Mouse (Mus musculus): ENCODE data around the gene Eif1. TPM values are rescaled to one million over a fixed set of nuclear protein-coding genes. Genes with fewer than 3 reads are reported as not detected.

Eif1 gene
- polyA plus RNA-seq (2016; fragmentation: Nextera tagmentation; extraction: Ambion mirVana) = 1,444 and 1,503 TPM in 2 replicates

DNA sequence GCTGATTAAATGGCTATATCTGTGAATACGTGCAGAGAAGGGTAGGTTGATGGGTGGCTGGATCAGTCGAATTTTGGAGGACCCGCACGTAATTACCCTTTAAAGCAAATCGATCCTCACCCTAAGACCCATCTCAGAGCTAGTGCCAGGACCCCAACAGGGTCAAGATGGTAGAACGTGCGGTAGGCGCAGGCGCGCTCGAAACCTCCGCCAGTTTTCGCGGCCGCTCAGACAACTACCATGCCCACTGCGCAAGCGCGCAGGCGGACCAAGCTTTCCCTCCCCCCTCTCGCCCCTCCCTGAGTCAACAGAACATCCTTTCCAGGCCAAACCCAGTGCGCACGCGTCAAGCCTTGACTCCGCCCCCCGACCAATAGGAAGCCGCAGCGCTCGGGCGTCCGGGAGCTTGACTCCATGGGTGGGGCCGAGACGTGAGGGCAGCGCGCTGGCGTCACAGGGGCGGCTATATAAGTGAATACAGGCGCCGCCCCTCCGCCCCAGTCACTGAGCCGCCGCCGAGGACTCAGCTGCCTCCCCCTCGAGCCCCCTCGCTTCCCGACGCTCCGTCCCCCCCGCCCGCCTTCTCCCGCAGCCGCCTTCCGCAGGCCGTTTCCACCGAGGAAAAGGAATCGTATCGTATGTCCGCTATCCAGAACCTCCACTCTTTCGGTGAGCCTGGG, at the start of gene Eif1:
Eif1 (plus strand) TSS at position 394 of the 680 bp plus-strand sequence.
- peak within 1 kb of the TSS; percentile 95 for H3K4me3 ChIP-seq
- no peaks in the 10 kb centered on the region for H3K27me3 ChIP-seq (ENCODE audit: insufficient read depth, poor library complexity, severe bottlenecking)
- DNase-seq (ENCODE audit: low spot score) = peak; percentile 100
- H3K27ac ChIP-seq = peak within 1 kb of the TSS; percentile 99
- H3K4me1 ChIP-seq = no peaks in the 10 kb centered on the region
- under 1% methylated on average over 57 of the region's 58 CpGs for WGBS
- peaks cover 23% of the 10 kb centered on the region for H3K36me3 ChIP-seq
- H3K9me3 ChIP-seq = no peaks in the 10 kb centered on the region

DNA sequence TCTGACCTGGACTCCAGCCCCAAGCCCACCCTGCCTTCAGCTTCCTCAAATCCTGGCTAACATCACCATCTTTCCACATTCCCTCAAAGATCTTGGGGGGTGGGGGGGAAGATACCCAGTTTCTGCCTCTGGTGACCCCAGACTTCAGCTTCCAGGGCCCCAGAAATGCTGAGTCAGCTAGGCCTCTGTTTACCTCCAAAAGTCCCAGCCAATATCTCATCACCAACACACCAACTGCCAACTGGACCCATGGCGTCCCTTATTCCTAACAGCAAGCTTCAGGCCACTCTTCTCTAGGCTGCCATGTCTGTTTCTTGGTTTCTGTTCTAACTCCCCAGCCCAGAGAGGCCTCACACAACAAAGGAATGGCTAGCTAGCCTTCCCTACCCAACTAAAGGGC, 47.8 kb upstream of the Eif1 start:
- WGBS = 79% methylated on average over 1 of the region's 1 CpGs

DNA sequence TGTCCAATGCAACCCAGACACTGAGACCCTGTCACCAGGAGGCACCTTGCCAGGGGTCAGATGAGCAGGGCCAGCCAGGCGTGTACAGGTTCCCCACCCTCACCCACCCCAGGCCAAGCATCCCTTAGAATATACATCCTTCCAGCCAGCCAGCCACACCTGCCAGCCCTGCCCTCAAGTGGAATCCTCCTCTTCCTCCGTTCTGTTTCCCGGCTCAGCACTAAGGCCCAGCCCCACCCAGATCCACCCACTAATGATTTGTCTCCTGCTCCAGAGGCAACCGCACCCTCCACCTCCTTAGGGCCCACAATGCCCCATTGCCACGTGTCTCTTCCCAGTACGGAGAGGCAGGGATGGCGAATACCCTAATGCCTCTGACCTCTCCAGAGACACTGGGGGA, 45.0 kb upstream of the Eif1 start:
- DNase-seq (ENCODE audit: low spot score) = no peak
- Histone ChIP-seq H3K27ac (no peak overlapping the region), H3K36me3 (no peaks in the 10 kb centered on the region), H3K4me1 (peaks cover 5% of the 10 kb centered on the region), H3K27me3 (ENCODE audit: insufficient read depth, poor library complexity, severe bottlenecking) (peaks cover 27% of the 10 kb centered on the region; the same call in 1 of the 2 replicates), H3K4me3 (no peak overlapping the region), H3K9me3 (no peaks in the 10 kb centered on the region)
- WGBS = 71% methylated on average over 7 of the region's 7 CpGs

More for the DNA sequence above, 47.8 kb upstream of the Eif1 start:
- Histone ChIP-seq H3K27ac (no peak overlapping the region), H3K4me1 (peaks cover 5% of the 10 kb centered on the region), H3K36me3 (no peaks in the 10 kb centered on the region), H3K9me3 (no peaks in the 10 kb centered on the region), H3K4me3 (no peak overlapping the region), H3K27me3 (ENCODE audit: insufficient read depth, poor library complexity, severe bottlenecking) (peaks cover 26% of the 10 kb centered on the region; the same call in 1 of the 2 replicates)
- DNase-seq (ENCODE audit: low spot score) = no peak

DNA sequence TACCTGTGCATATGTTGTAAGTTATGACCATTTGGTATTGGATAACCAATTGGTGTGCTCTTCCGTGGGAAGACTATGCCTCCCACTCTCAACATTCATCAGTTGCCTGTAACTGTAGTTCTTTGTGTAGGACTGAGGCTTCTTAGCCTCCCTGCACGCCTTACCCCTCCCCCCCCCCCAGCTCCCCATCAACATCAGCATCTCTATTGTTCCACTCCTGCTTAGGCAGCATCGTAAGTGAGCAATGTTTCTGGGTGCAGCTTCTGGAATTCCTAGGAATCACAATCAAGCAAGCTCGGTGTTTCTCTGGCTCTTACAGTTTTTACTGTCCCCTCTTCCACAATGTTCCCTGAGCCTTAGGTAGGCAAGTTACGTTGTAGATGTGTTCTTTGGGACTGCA, 44.2 kb upstream of the Eif1 start:
- H3K4me1 ChIP-seq = peaks cover 5% of the 10 kb centered on the region
- no peak overlapping the region for H3K27ac ChIP-seq
- no peaks in the 10 kb centered on the region for H3K36me3 ChIP-seq
- no peaks in the 10 kb centered on the region for H3K9me3 ChIP-seq
- no peak overlapping the region for H3K4me3 ChIP-seq
- peaks cover 20% of the 10 kb centered on the region; the same call in 1 of the 2 replicates for H3K27me3 ChIP-seq (ENCODE audit: insufficient read depth, poor library complexity, severe bottlenecking)
- WGBS = 55% methylated on average over 5 of the region's 5 CpGs
- no peak for DNase-seq (ENCODE audit: low spot score)

DNA sequence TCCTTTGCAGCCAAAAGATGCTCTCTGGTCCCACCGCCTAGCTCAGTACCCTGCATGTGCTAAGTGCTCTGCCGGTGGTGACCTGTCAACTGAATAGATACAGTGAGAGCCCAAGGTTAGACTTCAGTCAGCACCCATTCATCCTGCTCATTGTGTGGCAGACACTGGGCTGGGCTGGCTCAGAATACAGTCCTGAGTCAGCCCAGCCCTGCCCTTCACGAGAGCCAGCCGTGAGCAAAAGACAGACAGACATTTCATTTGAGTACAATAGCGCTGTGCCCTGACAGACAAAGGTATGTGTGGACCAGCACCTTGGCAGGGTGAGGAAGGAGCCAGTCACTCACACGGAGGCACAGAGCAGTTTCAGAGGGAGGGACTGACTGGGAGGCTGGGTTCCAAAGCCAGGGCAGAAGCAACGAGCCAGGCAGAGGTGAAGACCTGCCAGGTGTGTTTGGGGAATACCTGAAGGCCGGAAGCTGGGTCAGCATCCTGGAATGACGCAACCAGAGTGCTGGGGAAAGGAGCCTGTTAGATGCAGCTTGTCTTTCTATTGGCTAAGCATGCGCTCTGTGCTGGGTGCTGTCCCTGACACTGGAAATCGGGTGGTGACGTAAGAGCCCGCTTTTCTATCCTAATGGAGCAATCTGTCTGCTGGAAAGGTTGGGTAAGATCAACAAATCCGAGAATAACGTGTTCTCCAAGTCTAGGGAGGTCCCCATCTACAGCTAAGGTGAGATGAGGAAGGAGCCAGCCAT, 41.8 kb upstream of the Eif1 start:
- Histone ChIP-seq H3K4me1 (peaks cover 8% of the 10 kb centered on the region), H3K27me3 (ENCODE audit: insufficient read depth, poor library complexity, severe bottlenecking) (peaks cover 16% of the 10 kb centered on the region; the same call in 1 of the 2 replicates), H3K36me3 (no peaks in the 10 kb centered on the region), H3K4me3 (no peak overlapping the region), H3K9me3 (no peaks in the 10 kb centered on the region), H3K27ac (no peak overlapping the region)
- WGBS = 63% methylated on average over 15 of the region's 15 CpGs
- DNase-seq (ENCODE audit: low spot score) = no peak

DNA sequence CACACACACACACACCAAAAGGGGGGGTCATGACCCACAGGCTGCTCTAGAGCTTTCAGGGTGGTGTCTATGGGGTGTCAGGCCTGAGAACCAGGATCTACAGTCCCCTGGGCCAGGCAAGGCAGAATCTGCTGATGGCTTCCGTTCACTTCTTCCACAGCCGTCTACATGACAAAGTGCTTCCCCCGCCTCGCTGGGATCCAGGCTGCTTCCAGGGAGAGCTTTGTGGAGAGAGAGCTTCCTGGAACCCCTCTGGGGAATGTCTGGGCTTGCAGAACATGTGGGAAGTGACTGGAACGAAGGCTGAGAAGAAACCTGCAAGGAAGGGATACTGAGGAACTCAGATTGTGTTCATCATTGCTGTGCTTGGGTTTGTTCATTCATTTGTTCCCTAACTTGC, 40.9 kb upstream of the Eif1 start:
- H3K36me3 ChIP-seq = no peaks in the 10 kb centered on the region
- WGBS = 48% methylated on average over 5 of the region's 5 CpGs

DNA sequence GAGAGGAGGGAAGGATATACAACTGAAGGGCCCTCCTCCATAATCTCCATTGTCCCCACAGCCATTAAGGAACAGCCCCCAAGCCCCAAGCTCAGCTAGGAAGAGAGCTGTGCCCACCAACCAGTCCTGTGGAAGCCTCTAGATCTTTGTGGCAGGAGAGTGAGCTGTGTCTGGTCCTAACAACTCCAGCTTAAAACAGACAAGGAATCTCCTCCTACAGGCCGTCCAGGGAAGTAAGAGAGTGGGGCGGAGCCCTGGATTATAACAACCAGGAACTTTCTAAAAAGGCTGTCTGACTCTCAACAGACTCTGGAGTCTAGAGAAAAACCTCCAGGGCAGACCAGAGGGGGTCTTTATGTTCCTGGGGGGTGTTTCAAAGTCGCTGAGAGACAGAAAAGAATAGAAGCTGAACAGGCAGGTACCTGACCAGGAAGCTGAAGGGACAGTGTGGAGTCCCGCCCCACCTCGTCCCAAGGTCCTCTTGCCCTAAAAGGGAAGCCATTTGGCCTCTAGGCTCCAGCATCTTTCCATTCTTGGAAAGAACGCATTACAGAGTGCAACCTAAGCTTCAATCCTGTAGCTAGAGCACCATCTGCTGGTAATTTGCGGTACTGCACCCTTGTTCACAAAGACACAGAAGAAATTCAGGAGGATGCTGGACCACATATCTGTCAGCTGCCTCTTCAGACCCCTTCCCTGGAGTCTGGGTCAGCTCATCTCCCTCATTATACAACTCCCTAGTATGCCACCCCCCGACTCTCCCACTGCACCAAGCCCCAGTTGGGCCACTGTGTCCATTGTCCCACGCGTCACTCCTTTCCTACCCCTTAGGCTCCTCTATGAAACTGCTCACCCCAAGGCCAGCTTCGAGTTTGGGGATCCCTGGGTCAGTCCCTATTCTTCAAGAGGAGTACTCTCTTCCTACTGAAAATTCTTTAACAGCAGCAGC, 37.8 kb upstream of the Eif1 start:
- peaks cover 6% of the 10 kb centered on the region for H3K4me1 ChIP-seq
- peaks cover 38% of the 10 kb centered on the region for H3K27me3 ChIP-seq (ENCODE audit: insufficient read depth, poor library complexity, severe bottlenecking)
- no peak overlapping the region for H3K4me3 ChIP-seq
- H3K9me3 ChIP-seq = no peaks in the 10 kb centered on the region
- no peaks in the 10 kb centered on the region for H3K36me3 ChIP-seq
- H3K27ac ChIP-seq = no peak overlapping the region
- 20% methylated on average over 11 of the region's 11 CpGs for WGBS
- peak; percentile 88 for DNase-seq (ENCODE audit: low spot score)

More for the DNA sequence above, 40.9 kb upstream of the Eif1 start:
- Histone ChIP-seq H3K27me3 (ENCODE audit: insufficient read depth, poor library complexity, severe bottlenecking) (peaks cover 16% of the 10 kb centered on the region; the same call in 1 of the 2 replicates), H3K27ac (no peak overlapping the region), H3K9me3 (no peaks in the 10 kb centered on the region), H3K4me1 (peaks cover 6% of the 10 kb centered on the region), H3K4me3 (no peak overlapping the region)
- no peak for DNase-seq (ENCODE audit: low spot score)

DNA sequence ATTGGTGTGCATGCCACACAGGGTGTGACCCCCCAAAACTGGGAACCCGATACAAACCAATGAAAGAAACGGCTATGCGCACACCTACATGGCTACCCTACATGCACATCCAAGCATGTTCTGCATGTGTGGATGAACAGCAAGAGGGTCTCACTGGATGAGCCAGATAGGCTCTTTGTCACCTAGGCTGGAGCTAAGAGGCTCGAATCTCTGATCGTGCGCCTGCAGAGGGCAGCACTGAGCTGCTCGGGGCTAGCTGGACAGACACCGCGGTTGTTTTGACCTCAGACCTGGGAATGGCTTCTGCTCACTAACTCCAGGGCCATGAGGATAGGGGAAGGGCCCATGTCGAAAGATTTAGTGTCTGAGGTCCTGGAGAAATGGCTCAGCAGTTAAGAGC, 37.1 kb upstream of the Eif1 start:
- no peaks in the 10 kb centered on the region for H3K36me3 ChIP-seq
- H3K27ac ChIP-seq = no peak overlapping the region
- H3K27me3 ChIP-seq (ENCODE audit: insufficient read depth, poor library complexity, severe bottlenecking) = peaks cover 38% of the 10 kb centered on the region
- H3K9me3 ChIP-seq = no peaks in the 10 kb centered on the region
- peaks cover 10% of the 10 kb centered on the region for H3K4me1 ChIP-seq
- H3K4me3 ChIP-seq = no peak overlapping the region
- WGBS = 23% methylated on average over 10 of the region's 10 CpGs
- DNase-seq (ENCODE audit: low spot score) = peak; percentile 81

DNA sequence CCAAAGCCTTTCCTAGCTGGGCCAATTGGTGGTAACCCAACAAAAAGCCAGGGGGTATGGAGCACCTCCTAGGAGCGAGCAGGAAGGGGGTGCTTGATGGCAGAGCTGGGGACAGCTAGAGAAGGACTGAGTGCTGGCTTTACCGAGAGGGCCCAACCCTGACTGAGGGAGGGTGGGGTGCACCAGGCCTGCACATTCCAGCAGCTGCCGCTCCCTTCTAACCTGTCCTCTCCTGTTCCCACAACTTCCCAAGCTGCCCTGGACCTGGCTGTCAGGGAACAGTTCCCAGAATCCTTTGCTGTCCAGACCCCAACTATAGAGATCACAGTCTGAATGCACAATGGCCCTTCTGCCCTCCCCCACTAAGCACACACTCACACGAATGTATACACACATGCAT, 34.7 kb upstream of the Eif1 start:
- DNase-seq (ENCODE audit: low spot score) = no peak
- H3K4me3 ChIP-seq = no peak overlapping the region
- peaks cover 23% of the 10 kb centered on the region for H3K4me1 ChIP-seq
- H3K36me3 ChIP-seq = no peaks in the 10 kb centered on the region
- no peaks in the 10 kb centered on the region for H3K9me3 ChIP-seq
- no peak overlapping the region for H3K27ac ChIP-seq
- 71% methylated on average over 4 of the region's 4 CpGs for WGBS
- peaks cover 50% of the 10 kb centered on the region for H3K27me3 ChIP-seq (ENCODE audit: insufficient read depth, poor library complexity, severe bottlenecking)

DNA sequence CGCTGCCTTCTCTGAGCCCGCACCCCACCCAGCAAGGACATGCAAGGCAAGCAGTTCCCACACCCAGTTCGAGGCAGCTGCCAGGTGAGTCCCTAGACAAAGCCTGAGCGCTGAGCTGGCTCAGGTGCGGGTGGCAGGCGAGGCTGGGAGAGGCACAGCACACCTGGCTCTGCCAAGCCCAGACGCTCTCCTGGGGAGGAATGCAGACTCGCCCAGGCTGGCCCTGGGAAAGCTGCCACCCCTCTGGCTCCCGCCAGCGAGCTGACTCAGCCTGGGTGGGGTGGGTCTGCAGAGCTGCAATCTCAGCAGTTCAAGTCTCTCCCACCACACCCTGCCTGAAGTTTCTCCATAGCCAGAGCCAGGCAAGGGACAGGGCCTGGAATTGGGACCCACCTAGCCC, 32.7 kb upstream of the Eif1 start:
- no peaks in the 10 kb centered on the region for H3K9me3 ChIP-seq
- 40% methylated on average over 10 of the region's 10 CpGs for WGBS
- no peaks in the 10 kb centered on the region for H3K36me3 ChIP-seq
- no peak overlapping the region for H3K4me3 ChIP-seq
- DNase-seq (ENCODE audit: low spot score) = no peak
- H3K27me3 ChIP-seq (ENCODE audit: insufficient read depth, poor library complexity, severe bottlenecking) = peaks cover 51% of the 10 kb centered on the region; the same call in 1 of the 2 replicates
- H3K4me1 ChIP-seq = peaks cover 36% of the 10 kb centered on the region
- peak overlapping the region; percentile 52 for H3K27ac ChIP-seq

DNA sequence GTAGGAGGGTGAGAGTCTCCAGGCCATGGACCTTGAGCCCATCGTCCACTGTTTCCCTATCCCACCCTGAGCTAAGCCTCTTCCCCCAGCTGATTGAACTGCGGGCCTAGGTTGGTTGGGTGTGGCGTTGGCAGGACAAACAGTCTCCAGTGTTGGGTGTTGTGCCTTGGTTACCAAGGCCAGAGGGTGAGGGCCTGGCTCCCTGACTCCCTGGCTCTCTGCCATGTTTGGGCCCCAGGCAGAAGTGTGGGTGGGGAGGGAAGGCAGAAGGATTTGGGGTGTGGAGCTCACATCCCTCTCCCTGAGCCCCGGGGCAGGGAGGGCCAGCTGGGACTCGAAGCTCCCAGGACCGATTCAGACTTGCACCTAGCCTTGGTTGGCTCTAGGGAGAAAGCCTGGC, 30.7 kb upstream of the Eif1 start:
- 85% methylated on average over 6 of the region's 6 CpGs for WGBS
- no peak for DNase-seq (ENCODE audit: low spot score)

DNA sequence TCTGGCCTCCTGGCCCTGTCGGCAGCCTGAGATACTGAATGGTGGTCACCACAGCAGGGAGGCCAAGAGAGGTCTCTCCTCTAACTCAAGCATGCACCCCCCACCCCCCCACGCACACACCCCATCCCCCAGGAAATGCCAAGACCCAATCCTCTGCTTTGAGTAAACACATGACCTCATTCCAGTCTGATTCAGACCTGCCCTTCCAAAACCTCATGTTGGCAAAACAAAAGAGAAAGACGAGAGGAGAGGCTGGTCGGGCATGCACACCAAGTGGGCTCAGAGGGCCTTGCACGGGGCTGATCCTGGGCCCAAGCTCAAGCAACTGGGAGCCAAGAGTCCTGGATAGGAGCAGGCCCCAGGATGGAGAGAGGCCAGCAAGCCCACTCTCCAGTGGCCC, 29.4 kb upstream of the Eif1 start:
- H3K9me3 ChIP-seq = no peaks in the 10 kb centered on the region
- H3K27me3 ChIP-seq (ENCODE audit: insufficient read depth, poor library complexity, severe bottlenecking) = peaks cover 47% of the 10 kb centered on the region
- peaks cover 36% of the 10 kb centered on the region for H3K4me1 ChIP-seq
- peak overlapping the region; percentile 54; the same call in 1 of the 2 replicates for H3K27ac ChIP-seq
- DNase-seq (ENCODE audit: low spot score) = no peak
- H3K36me3 ChIP-seq = no peaks in the 10 kb centered on the region
- 49% methylated on average over 5 of the region's 5 CpGs for WGBS
- H3K4me3 ChIP-seq = no peak overlapping the region

More for the DNA sequence above, 30.7 kb upstream of the Eif1 start:
- Histone ChIP-seq H3K27me3 (ENCODE audit: insufficient read depth, poor library complexity, severe bottlenecking) (peaks cover 57% of the 10 kb centered on the region), H3K27ac (no peak overlapping the region), H3K4me3 (no peak overlapping the region), H3K36me3 (no peaks in the 10 kb centered on the region), H3K4me1 (peaks cover 36% of the 10 kb centered on the region), H3K9me3 (no peaks in the 10 kb centered on the region)

Measured in heart, embryonic 10.5 days (tissue).